Mouse (Mus musculus) liver, postnatal 0 days (tissue): Measurements from ENCODE around the gene Rgcc.

Source experiments
- CTCF ChIP-seq: sonication (generic); IDR thresholded peaks from 2 replicates; pipeline ENCODE4 v1.5.1; 2016; ENCODE audit warnings: antibody characterized with exemption, low read depth
- EP300 ChIP-seq: IDR thresholded peaks from 2 replicates; pipeline ENCODE4 v1.6.1; 2016; ENCODE audit warnings: antibody characterized with exemption, low read depth, mild to moderate bottlenecking

- no peak for TF ChIP-seq CTCF
- TF ChIP-seq EP300: no peak
Measured at GRCm38 (mm10) chr14:79283952-79284351, 17.5 kb downstream of the Rgcc start.
